Mouse (Mus musculus) olfactory bulb, adult 2 months (tissue): ENCODE measurements at regions not wholly inside any gene's neighbourhood (a gene's known extent, or its start where the extent isn't known, plus 50 kb on each side); places are given as distances from the start of the nearest gene placed in this dataset.
A peak's percentile ranks its signal among the peaks of the same experiment; 100 is the strongest.

Experiments
- H3K27ac ChIP-seq: fragments of 200-500 bp; 2 replicates; pipeline ENCODE4 v1.5.1; 2012; ENCODE audit warnings: low read depth, low read length; ENCODE audit not compliant: insufficient read depth
- H3K4me1 ChIP-seq: fragments of 200-500 bp; 2 replicates; pipeline ENCODE4 v1.6.1; 2012; ENCODE audit warnings: low read length; ENCODE audit not compliant: control insufficient read depth, insufficient read depth
- H3K4me3 ChIP-seq: fragments of 200-500 bp; 2 replicates; pipeline ENCODE4 v1.5.1; 2012; ENCODE audit warnings: mild to moderate bottlenecking, low read depth, low read length, moderate library complexity; ENCODE audit not compliant: insufficient read depth
- CTCF ChIP-seq: fragments of 200-500 bp; IDR thresholded peaks from 2 replicates; pipeline ENCODE4 v1.5.1; 2012; ENCODE audit warnings: low read depth, mild to moderate bottlenecking, low read length, moderate library complexity; ENCODE audit not compliant: insufficient read depth
- POLR2A ChIP-seq: fragments of 200-500 bp; IDR thresholded peaks from 2 replicates; pipeline ENCODE4 v1.6.1; 2012; ENCODE audit warnings: mild to moderate bottlenecking, low read depth, low read length, moderate library complexity; ENCODE audit not compliant: insufficient read depth
- WGBS: fragments of 180-500 bp; shearing (Covaris S2); methylation state at CpG from one replicate; pipeline ENCODE4 v1.1.7; 2018; 5-methylcytosine and 5-hydroxymethylcytosine counted together

- 23% methylated on average over 8 of the region's 8 CpGs for WGBS
- TF ChIP-seq CTCF (no peak), POLR2A (no peak)
- no peak overlapping the region for H3K27ac ChIP-seq
- H3K4me1 ChIP-seq, result no peaks in the 10 kb centered on the region
- no peak overlapping the region for H3K4me3 ChIP-seq
These were observed 132.7 kb downstream of the Otoa start for GRCm38 (mm10) chr7:121214181-121214580.

- Histone ChIP-seq H3K27ac (no peak overlapping the region), H3K4me1 (no peaks in the 10 kb centered on the region), H3K4me3 (no peak overlapping the region)
- TF ChIP-seq POLR2A (no peak), CTCF (no peak)
- 83% methylated on average over 3 of the region's 3 CpGs for WGBS
These were observed 133.6 kb downstream of the Otoa start for GRCm38 (mm10) chr7:121215032-121215431.

- Histone ChIP-seq H3K4me3 (no peak overlapping the region), H3K4me1 (no peaks in the 10 kb centered on the region), H3K27ac (no peak overlapping the region)
- no peak for TF ChIP-seq POLR2A
- TF ChIP-seq CTCF, result no peak
- WGBS, result 56% methylated on average over 1 of the region's 1 CpGs
These were observed 134.3 kb downstream of the Otoa start for GRCm38 (mm10) chr7:121215735-121216134.

- Histone ChIP-seq H3K4me3 (no peak overlapping the region), H3K4me1 (no peaks in the 10 kb centered on the region), H3K27ac (no peak overlapping the region)
- TF ChIP-seq CTCF, result no peak
- no peak for TF ChIP-seq POLR2A
- WGBS, result 90% methylated on average over 10 of the region's 10 CpGs
These were observed 136.6 kb downstream of the Otoa start for GRCm38 (mm10) chr7:121218031-121218430.

- TF ChIP-seq POLR2A, result no peak
- no peak for TF ChIP-seq CTCF
- WGBS, result 90% methylated on average over 7 of the region's 7 CpGs
- no peaks in the 10 kb centered on the region for H3K4me1 ChIP-seq
- H3K27ac ChIP-seq, result no peak overlapping the region
- H3K4me3 ChIP-seq, result no peak overlapping the region
These were observed 139.7 kb downstream of the Otoa start for GRCm38 (mm10) chr7:121221158-121221557.

- H3K4me3 ChIP-seq, result no peak overlapping the region
- TF ChIP-seq CTCF (no peak), POLR2A (no peak)
- H3K4me1 ChIP-seq, result no peaks in the 10 kb centered on the region
- WGBS, result 77% methylated on average over 3 of the region's 3 CpGs
- H3K27ac ChIP-seq, result no peak overlapping the region
These were observed 150.4 kb downstream of the Otoa start for GRCm38 (mm10) chr7:121231881-121232280.

- H3K27ac ChIP-seq, result peak overlapping the region; percentile 66; the same call in 1 of the 2 replicates
- WGBS, result 41% methylated on average over 6 of the region's 6 CpGs
- H3K4me1 ChIP-seq, result no peaks in the 10 kb centered on the region; the same call in 1 of the 2 replicates
- TF ChIP-seq CTCF, result no peak
- no peak for TF ChIP-seq POLR2A
- no peak overlapping the region for H3K4me3 ChIP-seq
These were observed 153.4 kb downstream of the Otoa start for GRCm38 (mm10) chr7:121234831-121235230.

- H3K4me3 ChIP-seq, result no peak overlapping the region
- TF ChIP-seq POLR2A (no peak), CTCF (no peak)
- H3K4me1 ChIP-seq, result no peaks in the 10 kb centered on the region; the same call in 1 of the 2 replicates
- no peak overlapping the region for H3K27ac ChIP-seq
- WGBS, result 78% methylated on average over 6 of the region's 6 CpGs
These were observed 151.9 kb upstream of the Hs3st2 start for GRCm38 (mm10) chr7:121239731-121240130.

- H3K4me1 ChIP-seq, result no peaks in the 10 kb centered on the region
- TF ChIP-seq POLR2A, result no peak
- no peak for TF ChIP-seq CTCF
- H3K4me3 ChIP-seq, result no peak overlapping the region
- no peak overlapping the region for H3K27ac ChIP-seq
- whole genome bisulfite sequencing, result 75% methylated on average over 6 of the region's 6 CpGs
These were observed 143.8 kb upstream of the Hs3st2 start for GRCm38 (mm10) chr7:121247845-121248244.

- no peak overlapping the region for H3K4me3 ChIP-seq
- H3K27ac ChIP-seq, result no peak overlapping the region
- 66% methylated on average over 2 of the region's 2 CpGs for WGBS
- TF ChIP-seq CTCF (no peak), POLR2A (no peak)
- no peaks in the 10 kb centered on the region for H3K4me1 ChIP-seq
These were observed 134.2 kb upstream of the Hs3st2 start for GRCm38 (mm10) chr7:121257466-121257865.
